Mouse (Mus musculus) yolk sac, embryonic 10.5 days (tissue): ENCODE data around the gene Asap2.

Source experiments
- DNase-seq: peaks from one replicate; pipeline ENCODE4 v3.0.0-alpha.2; 2017; ENCODE audit warnings: low spot score

Asap2 gene

DNA sequence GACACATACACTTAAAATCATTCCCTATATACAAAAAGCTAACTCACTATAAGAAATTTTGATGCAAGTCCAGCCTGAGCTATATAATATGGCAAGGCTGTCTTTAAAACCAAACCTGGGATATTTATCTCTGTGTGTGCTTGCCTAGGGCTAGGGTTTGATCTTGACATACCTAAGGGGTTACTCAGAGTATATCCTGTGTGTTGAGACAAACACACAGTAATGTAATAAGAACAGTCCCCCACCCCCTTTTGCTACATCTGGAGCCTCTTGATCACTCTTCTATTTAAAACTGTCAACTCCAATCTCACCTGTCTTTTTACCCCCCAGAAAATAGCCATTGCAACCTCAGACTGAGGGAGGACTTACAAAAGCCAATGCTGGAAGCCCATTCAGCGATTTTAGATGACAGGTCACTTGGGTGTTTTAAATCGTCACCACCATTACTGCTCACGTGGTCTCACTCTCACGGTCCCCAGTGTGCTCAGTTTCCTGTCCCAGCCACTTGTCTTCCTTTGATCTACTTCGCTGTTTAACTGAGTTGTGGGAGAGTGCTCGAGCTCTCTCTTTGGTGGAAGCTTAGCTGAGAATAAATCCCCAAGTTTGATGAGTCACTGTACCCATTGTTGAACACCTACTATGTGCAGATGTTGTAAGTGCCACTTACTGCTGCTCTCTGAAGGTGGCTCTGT is 176.8 kb downstream of the Asap2 start:
- peak; percentile 14 for DNase-seq

DNA sequence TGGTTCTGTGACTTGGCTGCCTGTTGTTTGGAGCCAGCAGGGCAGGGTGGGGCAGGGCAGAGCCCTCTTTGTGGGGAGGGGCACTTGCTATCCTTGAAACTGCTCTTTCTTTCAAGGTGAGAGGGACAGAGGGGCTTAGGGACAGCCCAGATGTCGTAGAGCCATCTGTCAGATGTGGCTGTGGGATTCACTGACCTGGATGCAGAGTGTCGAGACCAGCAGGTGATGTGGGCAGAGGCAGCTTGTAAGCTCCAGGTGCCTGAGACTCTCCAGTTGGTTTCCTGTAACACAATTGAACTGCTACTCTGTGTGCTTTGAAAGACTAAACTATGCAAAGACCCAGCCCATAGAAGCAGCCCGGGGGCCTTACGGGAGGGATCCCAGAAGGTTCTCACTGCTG is 177.5 kb downstream of the Asap2 start:
- no peak for DNase-seq

DNA sequence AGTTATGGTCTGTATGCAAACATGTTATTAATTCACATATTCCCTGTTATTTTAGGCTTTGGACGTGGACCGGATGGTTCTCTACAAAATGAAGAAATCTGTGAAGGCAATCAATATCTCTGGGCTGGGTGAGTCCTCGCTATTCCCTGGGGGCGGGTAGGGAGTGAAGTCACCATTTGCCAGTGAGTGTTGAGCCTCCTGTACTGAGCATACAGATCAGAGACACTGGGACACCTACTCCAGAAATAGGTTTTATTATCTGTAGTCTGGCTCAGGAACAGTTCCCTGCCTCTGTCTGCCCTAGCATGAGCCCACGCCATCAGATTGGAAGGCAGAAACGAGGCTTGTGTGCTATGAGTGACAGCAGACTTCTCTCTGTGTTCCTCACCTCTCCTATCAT is 177.9 kb downstream of the Asap2 start:
- DNase-seq = no peak

GRCm38 (mm10) chr12:21171776-21172490 is 181.7 kb downstream of the Asap2 start:
- DNase-seq = no peak

DNA sequence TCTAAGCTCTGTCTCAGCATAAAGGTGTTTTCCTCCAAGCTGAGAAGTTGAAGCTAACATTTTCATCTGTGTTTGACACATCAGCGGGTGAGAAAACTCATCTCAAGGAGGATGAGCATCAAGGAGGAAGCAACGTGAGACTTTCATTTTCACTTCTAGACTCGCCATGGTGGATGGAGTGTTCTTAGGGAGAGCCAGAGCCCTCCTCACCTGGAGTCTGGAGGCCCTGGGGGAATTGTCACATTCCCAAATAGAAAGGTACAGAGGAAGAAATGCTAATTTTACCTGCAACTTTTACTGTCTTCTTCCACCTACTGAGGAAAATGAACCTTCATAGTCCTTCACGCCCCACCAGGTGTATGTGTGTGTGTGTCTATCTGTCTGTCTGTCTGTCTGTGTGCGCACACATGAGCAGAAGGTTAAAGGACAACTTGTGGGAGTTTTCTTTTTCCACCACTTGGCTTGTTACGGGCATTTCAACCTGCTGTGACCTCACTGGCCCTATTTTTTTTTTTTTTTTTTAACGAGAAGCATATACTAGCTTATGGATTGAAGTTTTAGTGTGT is 183.7 kb downstream of the Asap2 start:
- no peak for DNase-seq

DNA sequence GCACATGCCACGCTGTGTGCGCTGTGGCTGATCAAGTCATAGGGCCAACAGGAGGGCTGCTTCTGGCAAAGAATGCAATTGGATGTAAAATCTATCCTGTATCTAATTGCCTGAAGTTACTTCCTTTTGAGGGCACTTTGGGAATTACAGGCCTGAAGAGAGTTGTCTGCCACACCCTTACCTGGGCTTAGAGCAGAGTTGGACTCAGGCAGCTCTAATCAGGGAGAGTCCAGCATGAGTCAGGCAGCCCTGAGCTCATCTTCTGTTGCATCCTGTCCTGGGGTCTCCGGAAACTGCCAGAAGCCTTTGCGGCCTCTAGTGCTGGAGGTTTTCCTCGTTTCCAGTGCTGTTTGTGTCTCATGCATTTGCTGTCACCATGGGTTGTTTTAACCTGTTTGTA is 186.1 kb downstream of the Asap2 start:
- no peak for DNase-seq

DNA sequence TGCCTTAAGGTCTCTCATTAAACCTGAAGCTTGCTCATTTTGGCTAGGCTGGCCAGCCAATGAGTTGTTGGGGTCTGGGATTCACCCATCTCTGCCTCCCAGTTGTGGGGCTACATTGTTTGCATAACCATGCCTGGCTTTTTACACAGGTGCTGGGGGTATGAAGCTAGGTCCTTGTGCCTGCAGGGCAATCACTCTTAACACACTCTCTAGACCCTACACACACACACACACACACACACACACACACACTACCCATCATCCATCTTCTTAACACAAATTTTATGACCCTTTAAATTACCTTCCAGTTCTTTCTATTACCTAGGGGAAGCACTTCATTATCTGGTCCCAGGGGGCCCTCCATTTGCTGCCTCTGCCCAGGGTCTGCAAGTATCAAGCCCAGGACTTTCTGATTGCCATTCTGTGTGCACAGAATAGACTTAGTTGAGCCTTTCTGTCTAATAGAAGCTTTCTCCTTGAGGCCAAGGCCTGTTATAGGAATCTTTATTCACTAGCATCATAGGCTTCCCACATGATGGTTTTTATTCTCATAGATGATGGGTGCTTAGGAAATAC is 187.0 kb downstream of the Asap2 start:
- DNase-seq = no peak

DNA sequence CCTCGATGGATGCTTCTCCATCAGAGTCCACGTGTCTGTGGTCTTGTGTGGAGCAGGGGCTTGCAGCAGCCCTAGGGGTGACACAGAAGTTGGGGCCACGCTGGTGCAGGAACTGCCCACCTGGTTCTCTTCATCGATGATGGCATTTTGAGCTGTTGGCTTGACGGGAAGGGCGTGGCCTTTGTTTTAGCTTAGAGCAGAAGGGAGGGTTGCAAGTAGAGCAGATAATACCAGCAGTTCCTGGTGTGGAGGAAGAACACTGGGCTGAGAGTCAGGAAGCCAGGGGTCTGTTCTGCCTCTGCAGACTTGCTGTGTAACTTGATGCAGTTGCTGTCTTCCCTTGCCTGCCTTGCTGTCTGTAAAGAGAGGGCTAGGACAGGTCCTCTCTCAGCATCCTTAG is 189.8 kb downstream of the Asap2 start:
- DNase-seq = no peak

DNA sequence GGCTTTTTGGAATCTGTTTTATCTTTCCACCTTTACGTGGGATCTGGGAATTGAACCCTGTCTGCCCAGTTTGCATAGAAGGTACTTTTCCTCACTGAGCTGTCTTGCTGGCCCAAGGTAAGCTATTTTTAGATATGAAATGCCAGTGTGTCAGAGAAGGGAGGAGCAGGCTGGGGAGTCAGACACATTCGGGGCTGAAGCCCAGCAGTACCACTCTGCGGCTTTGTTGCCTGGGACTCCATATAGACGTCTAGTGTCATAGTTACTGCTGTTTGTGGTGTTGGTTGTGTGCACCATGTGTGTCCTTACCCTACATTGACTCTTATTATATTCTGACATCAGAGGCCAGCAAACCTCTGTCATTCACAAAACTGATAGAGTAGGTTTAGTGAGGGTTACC is 192.5 kb downstream of the Asap2 start:
- DNase-seq = no peak

GRCm38 (mm10) chr12:21183321-21183720 is 193.1 kb downstream of the Asap2 start:
- DNase-seq = no peak

DNA sequence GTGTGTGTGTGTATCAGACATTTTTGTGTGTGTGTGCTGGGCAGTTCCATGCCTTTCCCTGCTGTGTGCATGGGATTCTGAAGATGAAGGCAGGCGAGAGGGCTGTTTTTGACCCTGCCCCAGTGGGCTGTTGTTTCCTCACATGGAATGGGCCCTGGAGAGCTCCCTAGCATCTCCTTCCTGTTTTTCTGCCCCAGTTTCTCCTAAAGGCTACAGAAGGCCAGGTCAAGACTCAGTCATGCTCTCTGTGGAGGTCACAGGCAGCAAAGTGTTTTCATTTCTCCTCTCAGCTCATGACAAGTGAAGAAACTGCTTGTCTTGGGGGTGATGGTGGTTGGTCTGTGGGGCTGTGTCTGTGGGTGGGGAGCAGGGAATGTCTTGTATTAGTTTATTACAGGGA is 195.9 kb downstream of the Asap2 start:
- no peak for DNase-seq

GRCm38 (mm10) chr12:21188880-21189279 is 198.6 kb downstream of the Asap2 start:
- DNase-seq = peak; percentile 49

DNA sequence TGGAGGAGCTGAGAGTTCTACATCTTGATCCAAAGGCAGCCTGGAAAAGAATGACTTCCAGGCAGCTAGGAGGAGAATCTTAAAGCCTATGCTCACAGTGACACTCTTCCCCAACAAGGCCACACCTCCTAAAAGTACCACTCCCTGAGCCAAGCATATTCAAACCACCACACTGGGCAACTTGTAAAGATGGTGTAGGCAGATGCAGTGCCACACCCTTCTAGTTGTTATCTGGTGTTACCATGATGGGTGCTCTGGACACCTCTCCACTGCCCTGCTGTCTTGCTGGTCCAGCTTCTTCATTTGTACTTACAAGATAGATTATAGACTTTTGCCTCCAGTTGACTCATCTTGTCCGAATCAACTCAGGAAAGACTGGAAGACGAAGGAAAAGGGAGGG is 201.3 kb downstream of the Asap2 start:
- no peak for DNase-seq

- no peak for DNase-seq
Measured at GRCm38 (mm10) chr12:21195497-21195896, 205.2 kb downstream of the Asap2 start.

GRCm38 (mm10) chr12:21196420-21196819 is 206.2 kb downstream of the Asap2 start:
- no peak for DNase-seq

- no peak for DNase-seq
Measured at GRCm38 (mm10) chr12:21200613-21201012, 210.4 kb downstream of the Asap2 start.

- peak; percentile 46 for DNase-seq
Measured at GRCm38 (mm10) chr12:21201485-21202269, 211.4 kb downstream of the Asap2 start.

GRCm38 (mm10) chr12:21204701-21205312 is 214.5 kb downstream of the Asap2 start:
- no peak for DNase-seq

GRCm38 (mm10) chr12:21205799-21206198 is 215.5 kb downstream of the Asap2 start:
- DNase-seq = no peak

DNA sequence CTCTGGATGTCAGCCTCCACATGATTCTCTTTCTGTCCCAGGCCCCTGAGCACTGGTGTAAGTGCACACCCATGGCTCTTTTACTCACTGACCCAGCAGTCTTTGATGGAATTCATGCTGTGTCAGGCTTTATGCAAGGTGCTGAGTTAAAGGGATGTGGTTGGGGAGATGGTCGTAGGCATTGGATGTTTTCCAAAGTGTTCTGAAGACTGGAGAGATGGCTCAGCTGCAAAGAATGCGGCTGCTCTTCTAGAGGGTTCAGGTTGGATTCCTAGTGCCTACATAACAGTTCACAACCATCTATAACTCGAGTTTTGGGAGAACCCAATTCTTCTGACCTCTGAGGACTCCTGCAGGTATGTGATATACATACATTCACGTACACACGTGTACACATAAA is 217.2 kb downstream of the Asap2 start:
- no peak for DNase-seq

GRCm38 (mm10) chr12:21208172-21208795 is 218.0 kb downstream of the Asap2 start:
- no peak for DNase-seq
